ENCODE assay signal across 23 mouse cellular contexts in genomic region chr12:26547466-26547865, GRCm38 (mm10).
DNase-seq lines count a peak whose midpoint lies in the region; ATAC-seq and TF ChIP-seq lines count a peak whose summit lies in the region.
"Had no signal": no experiment of that assay in that cellular context is flagged by ENCODE, and none has a peak within 500 bp of the region (broad histone marks: within the 10 kb centered on the region; RNA-seq: fewer than 3 reads in every experiment).

No protein-coding gene starts in this region.

- H3K4me1 ChIP-seq in embryonic facial prominence, embryonic 14.5 days (ENCODE audit: control insufficient read depth, insufficient read depth, low read length), result no peaks in the 10 kb centered on the region
- H3K4me1 ChIP-seq in embryonic facial prominence, embryonic 10.5 days, result 0 out of 2 replicates have a peak, but pooled peaks cover 2% of the 10 kb centered on the region
- peaks cover 10% of the 10 kb centered on the region for H3K4me1 ChIP-seq in lung, embryonic 16.5 days (replicated peaks; ENCODE audit: control insufficient read depth, insufficient read depth, low read length)
- no peaks in the 10 kb centered on the region; the same call in 1 of the 2 replicates for H3K4me1 ChIP-seq in lung, adult 2 months (ENCODE audit: control insufficient read depth, insufficient read depth, low read length)
- H3K4me1 ChIP-seq in stomach, postnatal 0 days (replicated peaks; ENCODE audit: control insufficient read depth, insufficient read depth), result no peaks in the 10 kb centered on the region
- H3K4me1 ChIP-seq: kidney, embryonic 15.5 days had no signal

- WGBS in embryonic facial prominence, embryonic 14.5 days, result 20% methylated on average over 1 of the region's 1 CpGs
- WGBS in embryonic facial prominence, embryonic 10.5 days, result 46% methylated on average over 1 of the region's 1 CpGs
- 4% methylated on average over 1 of the region's 1 CpGs for WGBS in lung, embryonic 16.5 days
- WGBS in lung, adult 2 months, result 18% methylated on average over 1 of the region's 1 CpGs
- WGBS in stomach, postnatal 0 days, result 9% methylated on average over 1 of the region's 1 CpGs

- H3K9ac ChIP-seq in embryonic facial prominence, embryonic 14.5 days (ENCODE audit: low read depth, low read length), result no peak overlapping the region
- H3K9ac ChIP-seq in lung, embryonic 16.5 days (ENCODE audit: low read length), result no peak overlapping the region
- no peak overlapping the region for H3K9ac ChIP-seq in stomach, postnatal 0 days (ENCODE audit: low read length)
- H3K9ac ChIP-seq: hindbrain, embryonic 12.5 days; kidney, embryonic 15.5 days; liver, embryonic 14.5 days; midbrain, embryonic 12.5 days; neural tube, embryonic 13.5 days had no signal

- H3K4me2 ChIP-seq in embryonic facial prominence, embryonic 14.5 days (ENCODE audit: low read depth, low read length), result no peak overlapping the region
- no peak overlapping the region for H3K4me2 ChIP-seq in lung, embryonic 16.5 days (ENCODE audit: low read depth, low read length)
- no peak overlapping the region for H3K4me2 ChIP-seq in stomach, postnatal 0 days (replicated peaks; ENCODE audit: low read depth)
- H3K4me2 ChIP-seq: hindbrain, embryonic 12.5 days; kidney, embryonic 15.5 days; midbrain, embryonic 12.5 days; neural tube, embryonic 13.5 days had no signal

- H3K9me3 ChIP-seq in embryonic facial prominence, embryonic 14.5 days (ENCODE audit: control insufficient read depth, low read length), result peaks cover 6% of the 10 kb centered on the region; the same call in 1 of the 2 replicates
- H3K9me3 ChIP-seq in embryonic facial prominence, embryonic 10.5 days, result peaks cover 2% of the 10 kb centered on the region; the same call in 1 of the 2 replicates
- H3K9me3 ChIP-seq in lung, embryonic 16.5 days (ENCODE audit: control insufficient read depth, low read length), result peaks cover 6% of the 10 kb centered on the region; the same call in 1 of the 2 replicates
- no peaks in the 10 kb centered on the region for H3K9me3 ChIP-seq in stomach, postnatal 0 days (ENCODE audit: control insufficient read depth, low read length)
- H3K9me3 ChIP-seq: hindbrain, embryonic 12.5 days; midbrain, embryonic 12.5 days; neural tube, embryonic 13.5 days had no signal

- peak; percentile 47 for DNase-seq in embryonic facial prominence, embryonic 14.5 days (ENCODE audit: low spot score)
- DNase-seq in embryonic facial prominence, embryonic 10.5 days (ENCODE audit: low spot score), result no peak
- DNase-seq in heart, adult 11 months, result peak; percentile 30
- no peak for DNase-seq in heart, postnatal 10 days
- no peak for DNase-seq in lung, adult 2 months
- peak; percentile 23 for DNase-seq in stomach, postnatal 0 days (ENCODE audit: low spot score)
- DNase-seq in urinary bladder, adult 2 months (ENCODE audit: low spot score), result no peak
- DNase-seq: adrenal gland, adult 8-10 months; cerebellum, adult 2 months; cerebellum, postnatal 14 days; kidney, adult 18-20 months; kidney, postnatal 25 days; liver; lung, postnatal 14 days; thymus, postnatal 25 days had no signal

- H3K36me3 ChIP-seq in embryonic facial prominence, embryonic 14.5 days (ENCODE audit: control insufficient read depth, insufficient read depth, low read length), result no peaks in the 10 kb centered on the region
- no peaks in the 10 kb centered on the region for H3K36me3 ChIP-seq in embryonic facial prominence, embryonic 10.5 days (replicated peaks)
- H3K36me3 ChIP-seq in lung, embryonic 16.5 days (ENCODE audit: control insufficient read depth, insufficient read depth, low read length), result no peaks in the 10 kb centered on the region
- H3K36me3 ChIP-seq in stomach, postnatal 0 days (ENCODE audit: control insufficient read depth, insufficient read depth, low read length), result no peaks in the 10 kb centered on the region
- H3K36me3 ChIP-seq: hindbrain, embryonic 12.5 days; kidney, embryonic 15.5 days; midbrain, embryonic 12.5 days; neural tube, embryonic 13.5 days had no signal

- ATAC-seq in embryonic facial prominence, embryonic 14.5 days (ENCODE audit: low read depth), result no peak
- ATAC-seq in lung, embryonic 16.5 days (ENCODE audit: low read depth), result peak; percentile 89
- 0 out of 2 replicates have a peak, but pooled peaks have one; percentile 15 for ATAC-seq in stomach, postnatal 0 days (ENCODE audit: low FRiP score, low TSS enrichment)
- ATAC-seq: hindbrain, postnatal 0 days had no signal

- no peaks in the 10 kb centered on the region for H3K27me3 ChIP-seq in embryonic facial prominence, embryonic 14.5 days (replicated peaks; ENCODE audit: control insufficient read depth, insufficient read depth, low read length)
- no peaks in the 10 kb centered on the region for H3K27me3 ChIP-seq in embryonic facial prominence, embryonic 10.5 days (replicated peaks; ENCODE audit: low read depth, poor library complexity, severe bottlenecking)
- no peaks in the 10 kb centered on the region for H3K27me3 ChIP-seq in lung, embryonic 16.5 days (ENCODE audit: control insufficient read depth, insufficient read depth, low read depth, low read length)
- H3K27me3 ChIP-seq in stomach, postnatal 0 days (ENCODE audit: control insufficient read depth, insufficient read depth, low read length), result no peaks in the 10 kb centered on the region
- H3K27me3 ChIP-seq: CH12.LX; hindbrain, embryonic 12.5 days; kidney, embryonic 15.5 days; midbrain, embryonic 12.5 days; neural tube, embryonic 13.5 days had no signal

- no peak for TF ChIP-seq CTCF in lung, adult 2 months (IDR thresholded peaks at IDR 0.05; ENCODE audit: insufficient read depth, low read length)
- TF ChIP-seq CTCF in stomach, postnatal 0 days (IDR thresholded peaks at IDR 0.05; ENCODE audit: low read depth), result no peak

- TF ChIP-seq EP300 in stomach, postnatal 0 days (optimal IDR thresholded peaks at IDR 0.05), result no peak

- H3K27ac ChIP-seq in embryonic facial prominence, embryonic 14.5 days (replicated peaks; ENCODE audit: low read depth, low read length), result no peak overlapping the region
- H3K27ac ChIP-seq in embryonic facial prominence, embryonic 10.5 days (replicated peaks), result no peak overlapping the region
- H3K27ac ChIP-seq in lung, embryonic 16.5 days (ENCODE audit: low read length), result no peak overlapping the region
- H3K27ac ChIP-seq in stomach, postnatal 0 days (replicated peaks), result no peak overlapping the region
- H3K27ac ChIP-seq: hindbrain, embryonic 12.5 days; hindbrain, postnatal 0 days; kidney, embryonic 15.5 days; liver, embryonic 14.5 days; midbrain, embryonic 12.5 days; neural tube, embryonic 13.5 days had no signal

- TF ChIP-seq POLR2A in lung, adult 2 months (IDR thresholded peaks at IDR 0.05; ENCODE audit: borderline replicate concordance, extremely low read depth, low read depth, low read length), result no peak

- H3K4me3 ChIP-seq in embryonic facial prominence, embryonic 14.5 days (ENCODE audit: low read depth, low read length), result no peak overlapping the region
- H3K4me3 ChIP-seq in embryonic facial prominence, embryonic 10.5 days, result no peak overlapping the region
- H3K4me3 ChIP-seq in lung, embryonic 16.5 days (ENCODE audit: low read length), result no peak overlapping the region
- no peak overlapping the region for H3K4me3 ChIP-seq in lung, adult 2 months (replicated peaks; ENCODE audit: extremely low read depth, low read depth, low read length)
- H3K4me3 ChIP-seq in stomach, postnatal 0 days (ENCODE audit: low read depth, low read length), result no peak overlapping the region
- H3K4me3 ChIP-seq: hindbrain, embryonic 12.5 days; kidney, embryonic 15.5 days; midbrain, embryonic 12.5 days; neural tube, embryonic 13.5 days had no signal

- intact Hi-C loops in heart, postnatal 10 days (cut with DNase I), result loop anchor here (10.0 kb wide), 1 partner anchor 247 kb away; no protein-coding TSS in a partner anchor

Comparison
In these comparisons a context has a peak if more than half of its experiments do, and no peak if none do; other contexts are left out.
1. DNase-seq: peak in embryonic facial prominence, embryonic 14.5 days (single experiment), heart, adult 11 months (single experiment) and stomach, postnatal 0 days (single experiment); none in embryonic facial prominence, embryonic 10.5 days (single experiment), heart, postnatal 10 days (0 of 2), lung, adult 2 months (single experiment) and urinary bladder, adult 2 months (single experiment).